Mouse (Mus musculus): ENCODE data around the gene Smyd4. TPM values are rescaled to one million over a fixed set of nuclear protein-coding genes. Genes with fewer than 3 reads are reported as not detected.

Smyd4 gene
- 12.8 and 16.0 TPM in 2 replicates for polyA plus RNA-seq (2015; fragmentation: Nextera tagmentation; extraction: Ambion mirVana)

DNA sequence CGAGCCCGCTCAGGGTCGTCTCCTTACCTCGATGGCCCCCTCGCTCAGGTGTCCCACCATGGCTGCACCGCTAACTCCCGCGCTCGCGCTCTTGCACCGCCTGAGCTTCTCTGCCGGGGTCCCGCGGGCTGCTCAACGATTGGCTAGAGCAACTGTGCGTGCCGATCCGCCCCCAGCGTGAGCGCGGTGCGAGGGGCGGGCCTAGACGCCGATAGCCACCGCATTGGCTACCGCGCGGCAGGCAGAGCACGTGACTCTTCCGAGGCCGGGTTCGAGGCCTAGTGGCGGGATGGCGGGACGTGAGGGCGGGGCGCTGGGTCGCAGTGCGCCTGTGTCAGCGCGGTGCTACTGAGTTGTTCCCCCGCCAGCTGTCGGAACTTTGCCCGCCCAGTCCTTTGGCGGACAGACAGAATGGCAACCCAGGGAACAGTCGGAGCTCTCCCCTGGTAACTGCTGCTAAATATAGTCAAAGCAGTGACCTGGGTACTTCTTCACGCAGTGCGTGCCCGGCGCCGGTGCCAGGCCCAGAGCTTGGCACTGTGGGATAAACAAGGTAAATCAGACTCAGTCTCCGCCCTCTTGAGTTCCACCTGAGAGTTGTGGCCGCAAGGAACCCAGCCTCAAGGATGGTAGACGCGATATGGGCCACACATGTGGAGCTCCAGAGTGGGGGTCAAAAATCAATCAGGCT lies at the start of gene Smyd4, which contains the start of gene Rpa1:
Gene Smyd4, plus strand, starts transcription at position 235 of the 691 bp plus-strand sequence.
Gene Rpa1, minus strand, starts transcription at position 126 of the 691 bp plus-strand sequence.
- H3K4me2 ChIP-seq = peak within 1 kb of the TSS; percentile 92
- no peaks in the 10 kb centered on the region for H3K27me3 ChIP-seq
- peak; percentile 100 for ATAC-seq (ENCODE audit: low read depth)
- H3K27ac ChIP-seq (replicated peaks) = peak within 1 kb of the TSS; percentile 63
- WGBS = under 1% methylated on average over 56 of the region's 56 CpGs
- H3K9me3 ChIP-seq = no peaks in the 10 kb centered on the region
- H3K4me1 ChIP-seq (replicated peaks) = peaks cover 22% of the 10 kb centered on the region
- H3K9ac ChIP-seq = peak within 1 kb of the TSS; percentile 83
- H3K36me3 ChIP-seq = no peaks in the 10 kb centered on the region
- H3K4me3 ChIP-seq = peak within 1 kb of the TSS; percentile 80

DNA sequence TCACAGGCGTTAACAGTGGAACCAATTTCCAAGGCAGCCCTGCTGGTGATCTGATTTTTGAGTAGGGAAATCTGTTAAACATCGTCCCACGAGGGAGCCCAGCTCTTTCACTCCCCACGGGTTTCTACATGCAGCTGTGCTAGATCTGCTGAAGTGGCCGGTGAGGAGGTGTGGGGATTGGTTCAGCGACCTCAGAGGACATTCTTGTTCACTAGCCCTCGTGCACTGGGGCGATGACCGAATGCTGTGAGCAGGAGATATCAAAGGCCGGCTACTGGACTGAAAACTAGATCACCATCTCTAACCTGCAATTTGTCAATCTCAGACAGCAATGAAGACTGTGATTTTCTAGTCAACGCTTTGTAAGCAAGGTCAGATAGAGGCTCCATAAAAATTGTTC lies 49.7 kb upstream of the Smyd4 start:
- H3K4me3 ChIP-seq = no peak overlapping the region
- peaks cover 53% of the 10 kb centered on the region for H3K4me1 ChIP-seq (replicated peaks)
- no peak overlapping the region for H3K27ac ChIP-seq (replicated peaks)
- no peak overlapping the region for H3K4me2 ChIP-seq
- H3K9ac ChIP-seq = no peak overlapping the region
- H3K27me3 ChIP-seq = 0 out of 2 replicates have a peak, but pooled peaks cover 4% of the 10 kb centered on the region
- no peaks in the 10 kb centered on the region for H3K9me3 ChIP-seq
- peaks cover 20% of the 10 kb centered on the region; the same call in 1 of the 2 replicates for H3K36me3 ChIP-seq
- WGBS = 48% methylated on average over 11 of the region's 11 CpGs
- ATAC-seq (ENCODE audit: low read depth) = no peak

DNA sequence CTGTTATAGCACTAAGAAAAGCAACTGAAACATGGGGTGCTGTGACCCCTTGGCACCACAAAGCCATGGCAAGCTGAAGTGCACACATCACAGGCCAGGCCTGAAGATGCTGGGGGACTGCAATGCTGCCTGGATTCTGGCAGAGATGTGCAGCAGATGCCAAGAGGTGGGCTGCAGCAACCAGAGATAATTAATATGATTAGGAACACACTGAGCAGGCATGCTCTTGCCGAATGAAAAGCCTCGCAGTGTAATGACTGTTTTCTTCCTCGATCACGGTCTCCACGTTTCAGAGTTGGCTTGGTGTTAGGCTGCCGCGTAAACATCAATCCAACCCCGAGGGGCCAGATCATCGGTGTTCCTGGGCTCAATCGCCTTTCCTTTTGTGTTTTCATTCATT lies 48.4 kb upstream of the Smyd4 start:
- 43% methylated on average over 10 of the region's 10 CpGs for WGBS
- ATAC-seq (ENCODE audit: low read depth) = peak; percentile 58; the same call in 1 of the 2 replicates
- Histone ChIP-seq H3K36me3 (peaks cover 22% of the 10 kb centered on the region; the same call in 1 of the 2 replicates), H3K4me1 (replicated peaks) (peaks cover 40% of the 10 kb centered on the region), H3K9me3 (no peaks in the 10 kb centered on the region), H3K4me3 (no peak overlapping the region), H3K27ac (replicated peaks) (peak overlapping the region; percentile 79), H3K27me3 (0 out of 2 replicates have a peak, but pooled peaks cover 4% of the 10 kb centered on the region), H3K4me2 (no peak overlapping the region), H3K9ac (peak overlapping the region; percentile 34; the same call in 1 of the 2 replicates)

DNA sequence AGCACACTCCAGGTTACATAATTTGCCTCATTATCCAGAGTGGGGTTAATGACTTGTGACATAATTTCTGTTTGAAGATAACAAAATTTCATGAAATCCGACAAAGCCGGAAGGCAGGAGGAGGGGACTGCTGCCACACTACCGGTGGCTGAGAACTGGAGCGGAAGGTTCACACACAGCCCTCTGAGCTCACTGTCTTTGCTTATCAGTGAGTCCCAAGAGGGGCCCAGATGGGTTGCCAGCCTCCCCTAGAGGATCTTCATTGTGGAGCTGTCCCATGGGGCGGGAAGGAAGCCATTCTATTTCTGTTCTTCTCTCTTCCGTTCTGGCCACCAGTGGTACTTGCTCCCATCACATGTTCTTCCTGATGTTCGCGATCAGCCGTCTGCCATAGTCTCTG lies 47.3 kb upstream of the Smyd4 start:
- Histone ChIP-seq H3K4me1 (replicated peaks) (peaks cover 38% of the 10 kb centered on the region), H3K9me3 (no peaks in the 10 kb centered on the region), H3K4me3 (no peak overlapping the region), H3K27me3 (0 out of 2 replicates have a peak, but pooled peaks cover 4% of the 10 kb centered on the region), H3K27ac (replicated peaks) (peak overlapping the region; percentile 42; the same call in 1 of the 2 replicates), H3K4me2 (no peak overlapping the region), H3K36me3 (peaks cover 33% of the 10 kb centered on the region), H3K9ac (no peak overlapping the region)
- ATAC-seq (ENCODE audit: low read depth) = no peak
- 79% methylated on average over 9 of the region's 9 CpGs for WGBS

DNA sequence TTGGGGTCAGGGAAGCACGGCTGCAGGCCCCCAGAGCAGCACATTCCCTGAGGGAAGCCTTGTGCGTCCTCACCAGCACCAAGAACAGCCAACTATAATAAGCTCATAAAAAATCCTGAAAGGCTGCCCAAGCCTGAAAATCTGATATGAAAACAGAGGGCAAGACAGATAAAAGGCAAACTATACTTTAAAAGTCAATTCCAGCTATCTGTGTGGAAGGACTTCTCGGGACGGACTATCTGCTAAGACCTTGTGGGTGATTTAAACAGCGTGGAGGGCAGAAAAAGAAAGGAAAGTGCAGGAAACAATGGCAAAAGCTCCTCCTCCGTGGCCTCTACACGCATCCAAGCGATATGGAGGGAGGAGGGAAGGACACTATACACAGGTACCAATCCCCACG lies 43.4 kb upstream of the Smyd4 start:
- Histone ChIP-seq H3K27ac (replicated peaks) (no peak overlapping the region), H3K9ac (no peak overlapping the region), H3K27me3 (no peaks in the 10 kb centered on the region), H3K36me3 (peaks cover 68% of the 10 kb centered on the region), H3K9me3 (no peaks in the 10 kb centered on the region), H3K4me3 (no peak overlapping the region), H3K4me2 (no peak overlapping the region), H3K4me1 (replicated peaks) (peaks cover 14% of the 10 kb centered on the region)
- no peak for ATAC-seq (ENCODE audit: low read depth)
- 78% methylated on average over 9 of the region's 9 CpGs for WGBS

DNA sequence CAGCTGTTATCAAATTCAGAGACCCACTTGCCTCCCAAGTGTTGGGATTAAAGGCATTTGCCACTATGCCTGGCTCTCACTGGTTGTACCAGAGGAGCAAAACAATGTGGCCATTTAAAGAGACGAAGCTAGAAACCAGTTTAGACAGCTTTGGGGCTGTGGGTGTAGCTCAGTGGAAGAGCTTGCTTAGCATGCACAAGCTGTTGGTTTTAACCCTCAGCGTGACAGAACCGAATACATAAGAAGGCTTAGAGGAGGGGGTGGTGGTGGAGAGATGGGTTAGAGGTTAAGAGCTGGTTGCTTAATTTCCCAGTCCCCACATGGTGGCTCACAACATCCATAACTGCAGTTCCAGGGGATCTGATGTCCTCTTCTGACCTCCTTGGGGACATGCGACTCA lies 39.6 kb upstream of the Smyd4 start:
- peaks cover 83% of the 10 kb centered on the region for H3K36me3 ChIP-seq
- no peaks in the 10 kb centered on the region for H3K27me3 ChIP-seq
- no peak overlapping the region for H3K27ac ChIP-seq (replicated peaks)
- WGBS = 88% methylated on average over 4 of the region's 4 CpGs
- ATAC-seq (ENCODE audit: low read depth) = no peak
- no peaks in the 10 kb centered on the region for H3K4me1 ChIP-seq (replicated peaks)
- no peak overlapping the region for H3K4me3 ChIP-seq
- H3K9ac ChIP-seq = no peak overlapping the region
- H3K4me2 ChIP-seq = no peak overlapping the region
- H3K9me3 ChIP-seq = no peaks in the 10 kb centered on the region

DNA sequence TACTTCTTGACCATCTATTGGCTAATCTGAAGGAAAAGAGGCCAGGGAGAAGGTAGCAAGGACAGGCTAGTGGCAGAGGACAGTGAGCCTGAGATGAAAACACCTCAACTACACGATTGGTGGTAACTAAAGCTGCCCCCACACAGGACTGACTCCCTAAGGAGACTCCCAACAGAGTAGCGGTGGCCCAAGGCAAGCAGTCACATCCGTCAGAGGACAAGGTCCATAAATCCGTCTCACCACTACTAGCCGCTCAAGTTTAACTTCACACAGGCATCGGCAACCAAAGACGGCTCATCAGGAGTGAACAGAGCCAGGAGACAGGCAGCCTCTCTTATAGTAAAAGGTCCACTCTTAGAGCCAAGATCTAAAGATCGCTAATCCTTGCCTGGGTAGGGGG lies 37.4 kb upstream of the Smyd4 start:
- Histone ChIP-seq H3K9me3 (no peaks in the 10 kb centered on the region), H3K4me2 (no peak overlapping the region), H3K4me1 (replicated peaks) (no peaks in the 10 kb centered on the region), H3K27ac (replicated peaks) (no peak overlapping the region), H3K36me3 (peaks cover 85% of the 10 kb centered on the region), H3K4me3 (no peak overlapping the region), H3K27me3 (no peaks in the 10 kb centered on the region), H3K9ac (no peak overlapping the region)
- 78% methylated on average over 8 of the region's 8 CpGs for WGBS
- ATAC-seq (ENCODE audit: low read depth) = no peak

DNA sequence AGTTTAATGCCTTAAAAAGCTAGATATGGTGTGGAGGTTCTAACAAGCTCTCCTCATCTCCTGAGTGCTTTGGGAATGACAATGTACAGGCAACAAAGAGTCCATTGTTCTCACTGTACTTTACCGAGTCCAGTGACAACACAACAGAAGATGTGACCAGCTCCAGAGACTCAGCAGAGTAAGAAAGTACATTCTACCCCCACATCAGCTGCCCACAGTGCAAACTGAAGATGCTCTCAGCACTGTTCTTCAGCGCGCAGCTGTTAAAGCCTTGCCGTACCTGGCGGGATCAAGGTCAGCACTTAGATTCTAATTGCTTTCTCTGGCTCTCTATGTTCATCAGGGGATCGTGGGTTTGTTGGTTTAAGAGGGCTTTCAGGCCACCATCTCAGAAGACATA lies 36.5 kb upstream of the Smyd4 start:
- H3K9ac ChIP-seq = no peak overlapping the region
- no peak for ATAC-seq (ENCODE audit: low read depth)
- H3K9me3 ChIP-seq = no peaks in the 10 kb centered on the region
- H3K4me3 ChIP-seq = no peak overlapping the region
- WGBS = 87% methylated on average over 6 of the region's 6 CpGs
- no peaks in the 10 kb centered on the region for H3K4me1 ChIP-seq (replicated peaks)
- no peak overlapping the region for H3K4me2 ChIP-seq
- H3K36me3 ChIP-seq = peaks cover 81% of the 10 kb centered on the region
- H3K27ac ChIP-seq (replicated peaks) = no peak overlapping the region
- no peaks in the 10 kb centered on the region for H3K27me3 ChIP-seq

DNA sequence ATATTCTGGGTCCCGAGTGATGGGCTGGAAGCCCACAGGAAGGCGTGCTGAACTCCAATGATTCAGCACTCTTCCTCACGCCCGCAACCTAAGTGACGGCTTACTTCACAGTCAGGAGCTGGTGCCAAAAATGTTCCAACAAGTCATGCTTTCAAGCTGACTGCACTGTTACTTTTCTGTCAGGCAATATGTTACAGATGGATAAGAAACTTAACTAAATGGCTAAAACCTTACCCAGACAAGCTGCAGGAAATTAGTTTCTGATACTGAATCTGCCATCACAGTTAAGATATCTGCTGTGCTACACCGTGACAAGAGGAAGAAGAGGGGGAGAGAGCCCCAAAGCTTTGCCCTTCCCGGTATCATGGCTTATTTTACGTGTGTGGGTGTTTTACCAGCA lies 34.4 kb upstream of the Smyd4 start:
- ATAC-seq (ENCODE audit: low read depth) = no peak
- Histone ChIP-seq H3K9ac (no peak overlapping the region), H3K9me3 (no peaks in the 10 kb centered on the region), H3K4me3 (no peak overlapping the region), H3K4me2 (no peak overlapping the region), H3K27ac (replicated peaks) (no peak overlapping the region), H3K27me3 (no peaks in the 10 kb centered on the region), H3K4me1 (replicated peaks) (peaks cover 6% of the 10 kb centered on the region), H3K36me3 (peaks cover 69% of the 10 kb centered on the region)
- WGBS = 93% methylated on average over 8 of the region's 8 CpGs

DNA sequence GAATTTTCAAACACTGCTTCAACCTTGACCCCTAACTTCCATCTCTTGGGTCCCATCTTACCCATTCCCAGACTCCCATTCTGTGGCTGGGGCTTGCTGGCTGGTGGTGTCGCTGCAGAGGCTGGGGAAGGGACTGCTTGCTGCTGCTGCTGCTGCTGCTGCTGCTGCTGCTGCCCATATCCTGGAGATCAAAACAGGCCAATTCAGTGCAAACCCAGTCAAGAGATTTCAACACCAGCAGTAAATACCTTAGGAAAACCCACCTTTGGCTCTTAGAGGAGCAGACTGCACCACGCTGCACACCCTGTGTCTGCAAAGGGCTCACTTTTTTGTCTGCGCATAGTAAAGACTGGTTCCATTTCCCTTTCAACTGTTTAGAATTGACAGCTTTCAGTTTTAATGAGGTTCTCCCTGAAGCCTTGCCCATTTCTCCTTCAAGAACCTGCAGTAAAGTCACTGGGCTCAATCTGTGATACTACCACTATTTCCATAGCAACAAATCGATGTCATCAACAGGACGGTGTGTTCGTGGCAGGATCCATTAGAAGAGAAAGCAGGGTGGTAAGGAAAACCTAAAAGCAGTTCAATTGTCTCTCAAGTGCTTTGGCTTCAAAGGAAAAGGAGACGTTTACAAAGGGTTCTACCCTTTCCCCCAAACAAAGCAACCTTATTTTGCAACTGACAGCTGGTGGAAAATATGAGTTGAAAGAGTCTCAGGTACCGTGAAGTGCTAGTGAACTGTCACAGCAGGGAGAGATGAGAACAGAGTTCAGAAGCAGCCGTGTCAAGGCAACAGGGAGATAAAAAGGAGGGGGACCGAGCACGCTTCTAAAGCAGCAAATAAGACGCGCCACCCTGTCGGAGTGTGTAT lies 29.6 kb upstream of the Smyd4 start:
- Histone ChIP-seq H3K27me3 (no peaks in the 10 kb centered on the region), H3K4me2 (no peak overlapping the region), H3K4me1 (replicated peaks) (peaks cover 26% of the 10 kb centered on the region), H3K27ac (replicated peaks) (0 out of 2 replicates have a peak overlapping the region, but pooled peaks have one; percentile 2), H3K36me3 (peaks cover 27% of the 10 kb centered on the region), H3K9me3 (no peaks in the 10 kb centered on the region), H3K4me3 (no peak overlapping the region), H3K9ac (no peak overlapping the region)
- no peak for ATAC-seq (ENCODE audit: low read depth)
- WGBS = 57% methylated on average over 14 of the region's 14 CpGs

DNA sequence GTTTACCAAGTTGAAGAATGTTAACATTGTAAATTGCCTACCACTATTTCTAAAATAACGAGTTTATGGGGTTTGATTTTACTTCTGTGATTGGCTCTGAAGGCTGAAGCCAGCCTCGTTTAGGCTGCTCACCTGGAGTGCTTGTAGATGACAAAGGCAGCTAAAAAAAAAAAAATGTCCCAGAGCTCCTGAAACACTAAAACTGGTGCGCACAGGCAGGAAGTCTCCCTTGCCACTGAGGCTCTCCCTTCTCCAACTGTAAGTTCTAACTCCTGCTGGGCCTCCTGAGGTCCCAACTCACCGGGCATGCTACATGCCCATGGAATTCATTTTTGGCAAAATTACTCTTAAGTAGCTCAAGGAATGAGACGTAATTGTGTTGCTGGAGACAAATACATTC lies 29.0 kb upstream of the Smyd4 start:
- Histone ChIP-seq H3K4me3 (no peak overlapping the region), H3K27me3 (no peaks in the 10 kb centered on the region), H3K9ac (no peak overlapping the region), H3K9me3 (no peaks in the 10 kb centered on the region), H3K4me1 (replicated peaks) (peaks cover 26% of the 10 kb centered on the region), H3K36me3 (peaks cover 20% of the 10 kb centered on the region), H3K4me2 (no peak overlapping the region), H3K27ac (replicated peaks) (no peak overlapping the region)
- ATAC-seq (ENCODE audit: low read depth) = no peak
- WGBS = 67% methylated on average over 5 of the region's 5 CpGs

DNA sequence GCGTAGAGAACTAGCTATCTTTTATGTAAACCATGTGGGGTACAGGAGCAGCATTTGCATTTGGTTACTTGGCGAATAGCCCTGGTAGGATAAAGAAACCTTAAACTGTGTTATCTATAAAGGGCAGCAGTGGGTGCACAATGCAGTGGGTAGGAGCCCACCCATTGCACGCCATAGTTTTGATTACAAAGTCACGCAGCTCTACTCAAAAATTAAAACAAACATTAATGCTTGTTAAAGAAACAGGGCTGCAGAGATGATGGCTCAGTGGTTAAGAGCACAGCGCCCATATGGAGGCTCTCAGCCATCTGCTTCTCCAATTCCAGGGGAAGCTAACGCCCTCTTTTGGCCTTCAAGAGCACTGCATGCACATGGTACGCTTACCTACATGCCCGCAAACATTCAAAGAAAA lies 24.9 kb upstream of the Smyd4 start:
- no peaks in the 10 kb centered on the region for H3K9me3 ChIP-seq
- no peak overlapping the region for H3K9ac ChIP-seq
- H3K27ac ChIP-seq (replicated peaks) = no peak overlapping the region

More for the DNA sequence above, 24.9 kb upstream of the Smyd4 start:
- H3K27me3 ChIP-seq = no peaks in the 10 kb centered on the region
- H3K4me1 ChIP-seq (replicated peaks) = peaks cover 35% of the 10 kb centered on the region
- no peak for ATAC-seq (ENCODE audit: low read depth)
- 78% methylated on average over 8 of the region's 8 CpGs for WGBS
- H3K4me2 ChIP-seq = no peak overlapping the region
- no peak overlapping the region for H3K4me3 ChIP-seq
- peaks cover 4% of the 10 kb centered on the region; the same call in 1 of the 2 replicates for H3K36me3 ChIP-seq

Data from neural tube, embryonic 13.5 days (tissue).